Mouse (Mus musculus): Measurements from ENCODE around the gene Ttc26. TPM values are rescaled to one million over a fixed set of nuclear protein-coding genes. Genes with fewer than 3 reads are reported as not detected.
"Not testable (repeated sequence)": the region's sequence is repeated elsewhere in the genome, so short reads cannot be mapped to it uniquely, and the experiment has no call there.

The Ttc26 gene
- total RNA-seq, 1 experiment = 4.2 TPM

- peaks cover 0 to 10% of the 10 kb centered on the region in 2 experiments; a peak in 2 of 4 replicates for H3K4me1 ChIP-seq (ENCODE audit: control insufficient read depth in 2 of 2, insufficient read depth in 2 of 2, low read length in 2 of 2, poor library complexity in 1 of 2)
- in situ Hi-C loops (cut with MboI; ENCODE audit: low sequenced_read_pairs in 2 of 2, unreplicated experiment in 2 of 2) = no loop called here
- no peak for TF ChIP-seq ZNF384 (IDR thresholded peaks at IDR 0.05; ENCODE audit: low read depth, low read length)
- no peak for TF ChIP-seq CHD2 (IDR thresholded peaks at IDR 0.05; ENCODE audit: low read depth, low read length)
- TF ChIP-seq ZC3H11A (IDR thresholded peaks at IDR 0.05; ENCODE audit: borderline replicate concordance, low read depth, low read length) = no peak
- TF ChIP-seq HCFC1 (IDR thresholded peaks at IDR 0.05; ENCODE audit: borderline replicate concordance, insufficient read depth, low read length) = no peak
- TF ChIP-seq MAFK (IDR thresholded peaks at IDR 0.05; ENCODE audit: insufficient read depth, low read depth, low read length) = no peak
- no peak overlapping the region for H3K4me3 ChIP-seq (ENCODE audit: insufficient read depth in 1 of 2, low read depth in 1 of 2, low read length in 2 of 2, poor library complexity in 1 of 2, severe bottlenecking in 1 of 2)
- H3K9ac ChIP-seq (ENCODE audit: insufficient read depth, low read depth, low read length, poor library complexity, severe bottlenecking) = no peak overlapping the region
- no peak for DNase-seq (ENCODE audit: low read depth, low spot score)
- no peaks in the 10 kb centered on the region for H3K36me3 ChIP-seq (ENCODE audit: control insufficient read depth, insufficient read depth, low read length, poor library complexity, severe bottlenecking)
- H3K27ac ChIP-seq (ENCODE audit: insufficient read depth, low read depth, low read length, poor library complexity, severe bottlenecking) = no peak overlapping the region; the same call in 1 of the 2 replicates
- no peaks in the 10 kb centered on the region for H3K9me3 ChIP-seq (ENCODE audit: control insufficient read depth, insufficient read depth, low read depth, low read length)
Observed at GRCm38 (mm10) chr6:38357603-38358252, 23.5 kb upstream of the Ttc26 start.

- in situ Hi-C loops (cut with MboI; ENCODE audit: low sequenced_read_pairs in 2 of 2, unreplicated experiment in 2 of 2) = no loop called here
- no peak for DNase-seq (ENCODE audit: low read depth, low spot score)
Observed at GRCm38 (mm10) chr6:38358253-38359027, 22.8 kb upstream of the Ttc26 start.

GRCm38 (mm10) chr6:38359044-38359735, 22.1 kb upstream of the Ttc26 start:
- H3K4me3 ChIP-seq (ENCODE audit: insufficient read depth in 1 of 2, low read depth in 1 of 2, low read length in 2 of 2, poor library complexity in 1 of 2, severe bottlenecking in 1 of 2); H3K27ac ChIP-seq (ENCODE audit: insufficient read depth, low read depth, low read length, poor library complexity, severe bottlenecking); DNase-seq (ENCODE audit: low read depth, low spot score); in situ Hi-C loops (cut with MboI; ENCODE audit: low sequenced_read_pairs in 2 of 2, unreplicated experiment in 2 of 2); H3K9me3 ChIP-seq (ENCODE audit: control insufficient read depth, insufficient read depth, low read depth, low read length); H3K36me3 ChIP-seq (ENCODE audit: control insufficient read depth, insufficient read depth, low read length, poor library complexity, severe bottlenecking); H3K9ac ChIP-seq (ENCODE audit: insufficient read depth, low read depth, low read length, poor library complexity, severe bottlenecking): not testable (repeated sequence)
- H3K4me1 ChIP-seq (ENCODE audit: control insufficient read depth in 2 of 2, insufficient read depth in 2 of 2, low read length in 2 of 2, poor library complexity in 1 of 2) = peaks cover 2 to 12% of the 10 kb centered on the region in 2 experiments; a peak in 3 of 4 replicates

More at GRCm38 (mm10) chr6:38358253-38359027, 22.8 kb upstream of the Ttc26 start:
- H3K9ac ChIP-seq (ENCODE audit: insufficient read depth, low read depth, low read length, poor library complexity, severe bottlenecking) = no peak overlapping the region
- H3K27ac ChIP-seq (ENCODE audit: insufficient read depth, low read depth, low read length, poor library complexity, severe bottlenecking) = no peak overlapping the region; the same call in 1 of the 2 replicates
- H3K36me3 ChIP-seq (ENCODE audit: control insufficient read depth, insufficient read depth, low read length, poor library complexity, severe bottlenecking) = no peaks in the 10 kb centered on the region
- no peaks in the 10 kb centered on the region for H3K9me3 ChIP-seq (ENCODE audit: control insufficient read depth, insufficient read depth, low read depth, low read length)
- peaks cover 0 to 10% of the 10 kb centered on the region in 2 experiments; a peak in 2 of 4 replicates for H3K4me1 ChIP-seq (ENCODE audit: control insufficient read depth in 2 of 2, insufficient read depth in 2 of 2, low read length in 2 of 2, poor library complexity in 1 of 2)
- TF ChIP-seq CHD2 (IDR thresholded peaks at IDR 0.05; ENCODE audit: low read depth, low read length) = no peak
- no peak for TF ChIP-seq MAFK (IDR thresholded peaks at IDR 0.05; ENCODE audit: insufficient read depth, low read depth, low read length)
- TF ChIP-seq ZNF384 (IDR thresholded peaks at IDR 0.05; ENCODE audit: low read depth, low read length) = no peak
- no peak for TF ChIP-seq HCFC1 (IDR thresholded peaks at IDR 0.05; ENCODE audit: borderline replicate concordance, insufficient read depth, low read length)
- TF ChIP-seq ZC3H11A (IDR thresholded peaks at IDR 0.05; ENCODE audit: borderline replicate concordance, low read depth, low read length) = no peak
- no peak overlapping the region for H3K4me3 ChIP-seq (ENCODE audit: insufficient read depth in 1 of 2, low read depth in 1 of 2, low read length in 2 of 2, poor library complexity in 1 of 2, severe bottlenecking in 1 of 2)

GRCm38 (mm10) chr6:38359736-38360499, 21.4 kb upstream of the Ttc26 start:
- Histone ChIP-seq H3K9me3 (ENCODE audit: control insufficient read depth, insufficient read depth, low read depth, low read length) (no peaks in the 10 kb centered on the region), H3K4me1 (ENCODE audit: control insufficient read depth in 2 of 2, insufficient read depth in 2 of 2, low read length in 2 of 2, poor library complexity in 1 of 2) (peaks cover 2 to 12% of the 10 kb centered on the region in 2 experiments; a peak in 3 of 4 replicates), H3K4me3 (ENCODE audit: insufficient read depth in 1 of 2, low read depth in 1 of 2, low read length in 2 of 2, poor library complexity in 1 of 2, severe bottlenecking in 1 of 2) (no peak overlapping the region), H3K9ac (ENCODE audit: insufficient read depth, low read depth, low read length, poor library complexity, severe bottlenecking) (no peak overlapping the region), H3K36me3 (ENCODE audit: control insufficient read depth, insufficient read depth, low read length, poor library complexity, severe bottlenecking) (no peaks in the 10 kb centered on the region), H3K27ac (ENCODE audit: insufficient read depth, low read depth, low read length, poor library complexity, severe bottlenecking) (no peak overlapping the region; the same call in 1 of the 2 replicates)
- DNase-seq (ENCODE audit: low read depth, low spot score) = no peak
- in situ Hi-C loops (cut with MboI; ENCODE audit: low sequenced_read_pairs in 2 of 2, unreplicated experiment in 2 of 2) = no loop called here
- TF ChIP-seq CHD2 (IDR thresholded peaks at IDR 0.05; ENCODE audit: low read depth, low read length) (no peak), HCFC1 (IDR thresholded peaks at IDR 0.05; ENCODE audit: borderline replicate concordance, insufficient read depth, low read length) (no peak), ZNF384 (IDR thresholded peaks at IDR 0.05; ENCODE audit: low read depth, low read length) (no peak), ZC3H11A (IDR thresholded peaks at IDR 0.05; ENCODE audit: borderline replicate concordance, low read depth, low read length) (no peak), MAFK (IDR thresholded peaks at IDR 0.05; ENCODE audit: insufficient read depth, low read depth, low read length) (no peak)

Data from ES-E14 (cell line).